Mouse (Mus musculus): ENCODE measurements around the gene Myrfl.
A peak's percentile ranks its signal among the peaks of the same experiment; 100 is the strongest.

Myrfl gene

DNA sequence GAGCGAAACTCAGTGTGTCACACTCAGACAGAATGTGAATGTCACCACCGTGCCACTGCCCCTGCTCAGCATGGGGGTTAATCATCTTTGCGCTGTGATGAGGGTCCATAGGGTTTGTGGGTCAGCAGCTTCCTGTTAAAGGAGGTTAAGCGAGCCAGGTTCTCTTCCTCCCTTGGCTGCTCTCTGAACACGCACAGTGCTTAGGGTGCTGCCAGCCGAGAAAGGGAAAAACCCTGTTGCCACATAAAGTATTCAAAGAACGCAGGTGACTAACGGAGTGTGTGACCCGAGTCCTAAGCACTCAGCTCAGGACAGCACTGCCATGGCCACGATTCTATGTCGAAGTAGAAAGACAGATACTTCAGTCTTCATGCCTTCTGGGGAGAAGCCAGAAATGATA lies 69.4 kb downstream of the Myrfl start:
- DNase-seq (ENCODE audit: low read depth): no peak

DNA sequence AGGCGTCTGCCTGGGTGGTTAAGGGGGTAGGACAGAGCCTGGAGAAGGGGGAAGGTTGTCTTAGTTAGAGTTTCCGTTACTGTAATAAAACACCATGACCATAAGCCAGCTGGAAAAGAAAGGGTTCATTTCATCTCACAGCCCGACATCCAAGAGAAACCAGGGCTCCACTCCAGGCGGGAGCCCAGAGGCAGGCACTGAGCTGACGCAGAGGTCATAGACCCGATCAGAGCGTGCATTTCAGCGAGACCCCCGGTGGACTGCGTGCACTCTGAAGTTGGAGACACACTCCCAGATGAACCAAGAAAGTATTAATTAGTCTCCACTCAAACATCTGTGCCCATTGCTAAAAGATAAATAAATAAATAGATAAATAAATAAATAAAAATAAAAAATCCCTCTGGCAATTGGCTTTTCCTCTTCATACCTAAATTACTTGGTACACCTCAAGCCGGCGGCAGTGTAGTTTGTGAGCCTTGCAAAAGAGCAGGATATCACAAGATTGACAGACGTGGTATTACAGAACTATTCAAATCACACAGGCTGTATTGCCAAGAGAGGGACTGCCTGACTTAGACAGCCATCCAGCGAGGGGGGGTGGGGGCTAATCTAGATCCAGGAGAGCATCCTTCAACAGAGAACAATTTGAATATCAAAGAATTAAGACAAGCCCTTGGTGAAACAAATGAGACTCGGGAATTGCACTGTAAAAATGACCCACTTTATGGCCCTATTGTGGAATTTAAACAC lies 81.2 kb downstream of the Myrfl start:
- DNase-seq (ENCODE audit: low read depth): no peak

DNA sequence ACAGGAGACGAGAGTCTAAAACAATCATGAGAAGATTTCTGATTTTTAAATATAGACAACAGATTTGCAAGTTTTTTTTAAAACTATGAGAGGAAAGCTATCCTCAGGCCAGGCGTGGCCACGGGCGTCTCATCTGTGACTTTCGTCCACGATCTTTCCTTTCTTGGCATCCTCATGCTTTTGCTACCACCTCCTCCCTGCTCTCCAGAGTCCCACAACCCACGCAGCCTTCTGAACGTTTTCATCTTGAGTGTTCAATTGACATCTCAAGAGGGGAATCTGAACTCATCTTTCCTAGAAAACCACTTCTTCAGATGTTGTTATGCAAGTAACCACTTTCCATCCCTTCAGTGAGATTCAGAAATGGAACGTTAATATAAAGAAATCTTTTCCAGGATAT lies 83.6 kb downstream of the Myrfl start:
- DNase-seq (ENCODE audit: low read depth): no peak

DNA sequence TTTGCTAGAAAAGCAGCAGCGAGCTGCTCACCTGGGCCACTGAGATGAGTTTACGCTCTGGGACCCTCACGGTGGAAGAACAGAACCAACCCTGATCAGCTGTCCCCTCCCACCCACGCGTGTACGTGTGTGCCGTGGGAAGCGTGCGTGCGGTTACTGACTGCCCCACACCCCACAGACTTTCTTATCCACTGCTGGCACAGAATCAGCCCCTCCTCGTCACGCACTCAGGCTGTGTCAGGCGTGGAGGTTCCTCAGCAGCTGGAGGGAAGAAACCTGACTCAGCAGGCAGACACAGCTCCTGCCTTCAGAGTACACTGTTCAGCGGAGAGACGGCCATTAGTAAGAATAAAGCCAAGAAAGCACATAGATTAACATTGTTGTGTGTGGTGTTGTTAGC lies 86.0 kb downstream of the Myrfl start:
- DNase-seq (ENCODE audit: low read depth): no peak

DNA sequence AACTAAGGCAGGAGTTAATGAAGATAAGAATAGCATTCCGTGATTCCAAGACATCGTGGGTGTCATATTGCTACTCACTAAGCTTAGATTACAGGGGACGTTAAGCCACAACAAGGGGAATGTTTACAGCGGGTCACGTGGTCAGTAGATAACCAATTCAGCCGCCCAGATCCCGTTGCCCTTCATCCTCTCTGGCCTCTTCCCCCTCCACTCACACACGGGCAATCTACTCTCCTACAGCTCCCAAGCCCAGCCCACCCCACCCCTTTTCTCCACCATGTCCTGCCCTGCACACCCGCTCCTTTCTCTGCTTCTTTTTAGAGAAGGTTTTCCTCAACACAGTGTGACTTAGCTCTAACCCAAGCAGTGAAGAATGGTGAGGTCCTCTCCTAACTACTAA lies 87.3 kb downstream of the Myrfl start:
- no peak for DNase-seq (ENCODE audit: low read depth)

DNA sequence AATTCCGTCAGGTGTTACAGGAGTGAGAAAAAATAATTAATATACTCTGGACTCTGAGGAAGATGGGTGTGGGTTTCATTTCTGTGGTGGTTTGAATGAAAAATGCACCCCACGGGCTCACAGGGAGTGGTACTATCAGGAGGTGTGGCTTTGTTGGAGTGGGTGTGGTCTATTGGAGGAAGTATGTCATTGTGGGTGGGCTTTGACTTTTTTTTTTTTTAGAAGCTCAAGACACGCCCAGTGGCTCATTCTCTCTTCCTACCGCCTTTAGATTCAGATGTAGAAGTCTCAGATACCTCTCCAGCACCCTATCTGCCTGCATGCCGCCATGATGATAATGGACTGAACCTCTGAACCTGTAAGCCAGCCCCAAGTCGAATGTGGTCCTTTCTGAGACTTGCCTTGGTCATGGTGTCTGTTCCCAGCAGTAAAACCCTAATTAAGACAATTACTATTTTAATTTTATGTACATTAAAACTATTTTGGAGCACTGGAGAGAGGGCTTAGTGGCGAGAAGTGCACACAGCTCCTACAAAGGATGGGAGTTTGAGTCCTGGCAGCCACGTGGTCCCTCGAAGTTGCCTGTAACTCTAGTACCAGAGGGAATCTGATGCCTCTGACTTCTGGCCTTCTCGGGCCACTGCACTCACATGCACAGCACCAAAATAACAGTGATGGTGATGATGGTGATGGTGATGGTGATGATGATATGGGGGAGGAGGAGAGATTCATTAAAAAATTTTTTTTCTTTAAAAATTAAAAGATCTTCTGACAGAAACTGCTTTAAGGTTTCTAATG lies 88.0 kb downstream of the Myrfl start:
- DNase-seq (ENCODE audit: low read depth): no peak

DNA sequence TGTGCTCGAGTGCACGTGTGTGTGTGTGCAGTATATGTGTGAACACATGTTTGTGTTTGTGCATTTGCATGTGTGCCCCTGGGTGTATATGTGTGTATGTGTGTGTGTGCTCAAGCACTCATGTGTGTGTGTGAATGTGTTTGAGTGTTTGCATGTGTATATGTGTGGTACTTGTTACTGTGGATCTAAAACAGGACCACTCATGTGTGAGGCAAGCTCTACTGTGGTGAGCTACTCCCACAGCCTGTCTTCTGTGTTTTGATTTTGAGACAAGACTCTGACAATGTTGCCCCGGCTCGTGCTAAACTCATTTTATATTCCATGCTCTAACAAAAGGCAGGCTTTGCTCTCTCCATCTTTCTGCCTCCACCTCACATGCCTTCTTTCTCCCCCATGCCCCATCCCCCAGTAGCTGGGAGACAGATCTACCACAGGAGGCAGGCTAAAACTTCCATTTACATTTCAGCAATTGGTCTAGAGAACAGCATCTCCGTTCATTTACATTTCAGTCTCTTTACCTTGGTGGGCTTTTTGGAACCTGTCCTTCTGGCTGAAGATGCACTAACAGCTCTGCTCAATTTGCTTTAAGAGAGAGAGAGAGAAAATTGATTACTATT lies 94.4 kb downstream of the Myrfl start:
- DNase-seq (ENCODE audit: low read depth): no peak

DNA sequence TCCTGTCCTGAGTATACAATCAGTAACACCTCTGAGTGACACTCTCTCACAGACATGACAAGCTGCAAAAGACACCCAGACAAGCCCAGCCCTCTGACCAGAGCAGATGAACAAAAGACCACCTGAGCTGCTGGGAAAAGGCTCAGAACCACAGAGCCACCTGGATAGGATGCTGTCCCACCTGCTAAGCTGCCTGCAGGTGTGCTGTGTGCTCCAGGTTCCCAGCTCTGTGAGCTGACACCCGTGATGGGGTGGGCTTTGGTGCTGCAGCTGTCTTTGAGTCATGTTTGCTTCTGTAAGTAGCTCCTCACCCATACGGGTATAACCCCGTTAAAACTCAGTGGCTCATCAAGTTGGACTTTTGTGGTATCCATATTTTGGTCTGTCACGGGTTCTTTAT lies 95.4 kb downstream of the Myrfl start:
- no peak for DNase-seq (ENCODE audit: low read depth)

DNA sequence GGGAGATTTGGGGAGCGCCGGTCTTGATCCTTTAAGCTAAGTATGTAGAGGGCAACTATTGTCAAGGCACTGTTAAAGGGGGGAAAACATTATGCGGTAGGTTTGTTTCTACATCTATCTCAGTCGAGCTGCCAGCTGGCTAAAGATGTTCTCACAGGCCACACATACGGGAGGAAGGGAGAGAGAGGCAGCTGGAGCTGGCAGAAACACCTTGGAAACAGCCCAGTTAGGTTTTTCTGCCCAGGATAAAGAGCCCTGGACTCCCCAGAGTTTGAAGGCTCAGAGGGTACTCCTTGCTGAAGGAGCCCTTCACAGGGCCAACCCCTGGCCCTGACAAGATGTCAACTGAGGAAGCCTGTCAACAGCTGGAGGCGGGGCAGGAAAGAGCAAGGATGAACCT lies 100.7 kb downstream of the Myrfl start:
- DNase-seq (ENCODE audit: low read depth): no peak

DNA sequence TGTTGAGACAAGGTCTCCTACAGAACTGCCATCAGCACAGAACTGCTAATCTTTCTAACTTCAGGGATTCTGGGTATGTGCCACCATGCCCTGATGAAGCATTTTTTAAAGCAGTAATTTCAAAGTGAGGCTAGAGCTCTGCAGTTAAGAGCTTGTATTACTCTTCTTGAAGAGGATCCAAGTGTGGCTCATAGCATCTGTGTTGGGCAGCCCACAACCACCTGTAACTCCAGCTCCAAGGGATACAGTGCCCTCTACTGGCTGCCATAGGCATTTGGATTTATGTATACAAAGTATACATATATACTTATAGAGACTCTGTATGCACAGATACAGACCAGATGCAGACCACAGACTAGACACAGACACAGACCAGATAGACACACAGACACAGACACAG lies 107.6 kb downstream of the Myrfl start:
- DNase-seq (ENCODE audit: low read depth): peak; percentile 48

DNA sequence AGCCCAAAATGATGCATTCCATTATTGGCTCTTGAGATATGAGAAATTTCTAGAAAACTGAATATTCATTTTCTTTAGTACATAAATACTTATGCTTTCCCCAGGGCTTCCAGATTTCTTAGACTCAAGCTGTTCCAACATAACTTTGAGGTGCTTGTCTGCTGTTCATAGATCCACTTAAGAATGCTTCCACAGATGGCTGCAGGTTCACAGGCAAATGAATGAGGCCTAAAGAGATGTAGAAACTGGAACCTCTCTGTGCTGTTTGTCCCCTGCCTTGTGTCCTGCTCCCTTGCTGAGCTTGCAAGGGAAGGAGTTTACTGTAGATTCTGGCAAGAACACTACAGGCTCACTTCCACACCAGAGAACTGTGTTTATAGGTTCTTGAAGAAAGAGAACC lies 108.3 kb downstream of the Myrfl start:
- DNase-seq (ENCODE audit: low read depth): no peak

DNA sequence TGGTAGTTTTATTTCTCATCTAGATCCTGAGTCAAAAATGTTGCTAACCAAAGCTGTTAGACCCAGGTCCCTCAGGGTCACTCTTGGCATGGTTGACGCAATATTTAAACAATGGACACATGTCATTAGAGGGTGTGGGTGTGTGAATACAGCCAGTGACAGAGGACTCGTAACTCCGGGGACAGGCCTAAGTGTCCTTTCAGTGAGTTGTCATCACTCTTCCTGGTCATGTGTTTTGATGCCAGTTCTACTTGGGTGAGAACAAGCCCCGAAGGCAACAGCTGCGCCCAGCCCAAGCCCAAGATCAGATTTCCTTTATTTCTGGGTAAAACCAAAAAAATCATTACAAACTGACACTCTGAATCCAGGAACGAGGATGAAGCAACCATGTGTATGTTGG lies 112.6 kb downstream of the Myrfl start:
- no peak for DNase-seq (ENCODE audit: low read depth)

DNA sequence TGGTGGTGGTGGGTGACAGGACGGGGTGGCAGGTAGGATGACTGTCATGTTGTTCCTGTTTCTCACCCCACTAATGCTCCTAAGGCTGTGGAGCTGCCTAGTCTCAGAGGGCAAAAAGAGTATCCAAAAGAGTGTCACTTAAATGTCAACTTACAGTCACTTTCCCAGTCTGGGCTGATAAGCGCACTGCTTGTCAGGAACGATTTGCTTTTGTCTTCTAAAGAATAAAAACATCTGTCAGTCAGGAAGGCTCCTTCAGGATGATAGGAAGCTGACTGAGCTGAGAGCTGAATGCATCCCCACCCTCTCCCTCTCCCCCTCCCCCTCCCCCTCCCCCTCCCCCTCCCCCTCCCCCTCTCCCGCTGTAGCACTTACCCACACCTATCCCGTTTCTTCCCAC lies 113.7 kb downstream of the Myrfl start:
- no peak for DNase-seq (ENCODE audit: low read depth)

DNA sequence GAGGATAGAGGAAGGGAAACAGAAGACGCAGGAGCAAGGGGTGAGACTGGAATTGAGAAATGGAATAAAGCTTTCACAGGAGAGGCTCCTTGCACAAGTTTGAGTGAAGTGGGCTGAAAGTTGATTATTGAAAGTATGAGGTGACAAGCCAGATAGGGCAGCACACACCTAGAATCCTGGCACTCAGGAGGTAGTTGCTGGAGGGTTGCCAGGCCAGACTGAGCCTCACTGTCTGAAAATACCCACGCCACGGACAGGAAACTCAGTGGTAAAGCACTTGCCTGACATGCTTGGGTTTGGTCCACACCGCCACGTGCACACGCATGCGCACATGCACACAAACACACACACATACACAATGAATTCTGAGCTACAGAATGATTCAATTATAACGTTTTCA lies 118.8 kb downstream of the Myrfl start:
- no peak for DNase-seq (ENCODE audit: low read depth)

DNA sequence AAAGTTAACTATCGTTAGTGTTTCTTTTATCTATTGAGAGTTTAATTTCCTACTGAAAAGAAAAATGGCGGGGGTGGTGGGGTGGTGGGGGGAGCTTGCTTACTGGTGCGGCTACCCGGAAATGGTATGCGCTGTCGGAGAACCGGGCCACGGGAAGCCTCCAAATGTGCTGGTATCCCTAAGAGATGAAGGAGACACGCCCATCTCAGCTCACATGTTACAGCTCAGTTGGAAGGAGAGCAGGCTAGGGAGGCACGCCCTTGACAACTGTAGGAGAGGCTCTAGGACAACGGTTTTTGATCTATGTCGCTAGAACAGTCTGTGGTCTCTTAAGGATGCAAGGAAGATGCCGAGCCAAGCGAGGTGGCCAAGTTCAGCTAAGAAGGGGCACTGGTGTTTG lies 119.9 kb downstream of the Myrfl start:
- no peak for DNase-seq (ENCODE audit: low read depth)

DNA sequence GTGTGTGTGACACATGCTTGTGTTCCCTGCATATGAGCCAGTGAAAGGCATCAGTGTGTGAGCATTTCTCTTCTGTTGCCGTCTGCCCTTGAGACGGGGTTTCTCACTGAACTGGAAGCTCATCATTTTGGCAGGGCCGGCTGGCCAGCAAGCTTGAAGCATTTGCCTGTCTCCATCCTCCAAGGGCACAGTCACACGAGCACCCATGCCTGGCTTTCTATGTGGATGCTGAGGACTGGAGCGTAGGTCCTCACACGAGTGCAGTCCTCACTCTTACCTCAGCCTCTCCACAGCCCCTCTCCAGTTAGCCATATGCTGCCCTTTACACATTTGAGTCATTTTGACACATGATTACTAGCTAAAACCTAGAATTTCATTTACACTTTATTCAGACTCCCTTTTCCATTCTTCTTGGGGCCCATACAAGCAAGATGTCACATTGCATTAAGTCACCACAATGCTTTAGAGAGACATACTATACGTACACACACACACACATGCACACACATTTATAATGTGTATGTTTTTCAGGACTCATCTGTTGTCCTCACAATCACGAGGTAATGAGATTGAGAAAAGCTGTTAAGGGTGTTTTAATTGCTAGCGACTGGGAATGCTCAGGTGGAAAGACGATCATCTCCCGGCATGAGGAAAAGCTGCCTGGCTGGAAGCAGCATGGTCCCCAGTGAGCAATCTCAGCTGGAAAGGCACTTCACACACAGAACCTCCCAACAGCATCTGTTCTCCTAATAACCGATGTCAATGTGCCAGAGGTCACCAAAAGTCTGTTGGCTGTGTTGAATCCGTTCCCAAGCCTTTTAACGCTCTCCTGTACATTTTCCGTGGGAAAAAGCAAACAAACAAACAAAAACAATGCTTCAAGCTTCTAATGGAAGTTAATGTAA lies 122.6 kb downstream of the Myrfl start:
- DNase-seq (ENCODE audit: low read depth): no peak

DNA sequence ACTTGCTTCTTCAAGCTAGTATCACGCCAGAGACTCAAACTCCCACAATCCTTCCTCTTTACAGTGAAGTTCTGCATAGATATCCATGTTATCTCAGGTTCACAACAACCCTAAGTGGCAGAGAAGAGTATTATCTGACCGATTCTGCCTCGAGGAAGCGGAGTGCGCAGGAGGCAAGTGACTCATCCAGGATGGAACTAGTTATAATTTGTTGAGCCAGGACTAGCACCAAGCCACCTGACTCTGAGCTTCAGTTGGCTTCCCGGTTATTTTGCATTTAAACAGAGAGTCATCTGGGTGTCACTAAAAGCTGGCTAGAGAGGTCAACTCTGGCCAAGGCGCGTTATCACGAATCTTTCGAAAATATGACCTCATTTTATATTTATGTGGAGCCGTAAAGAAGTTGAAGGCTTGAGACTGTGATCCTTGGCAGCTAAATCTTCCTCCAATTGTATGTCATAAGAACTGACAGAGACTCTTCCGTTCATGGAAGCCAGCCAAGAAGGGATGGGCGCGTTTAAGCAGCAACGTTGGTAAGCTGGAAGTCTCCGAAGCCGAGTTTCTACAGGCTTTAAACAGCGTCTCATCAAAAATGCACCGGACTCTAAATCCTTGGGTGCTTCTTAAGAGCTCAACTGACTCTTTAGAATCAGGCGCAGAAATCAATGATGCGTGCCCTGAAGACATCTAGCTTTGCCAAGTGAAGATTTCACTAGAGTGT lies 125.3 kb downstream of the Myrfl start:
- DNase-seq (ENCODE audit: low read depth): no peak

DNA sequence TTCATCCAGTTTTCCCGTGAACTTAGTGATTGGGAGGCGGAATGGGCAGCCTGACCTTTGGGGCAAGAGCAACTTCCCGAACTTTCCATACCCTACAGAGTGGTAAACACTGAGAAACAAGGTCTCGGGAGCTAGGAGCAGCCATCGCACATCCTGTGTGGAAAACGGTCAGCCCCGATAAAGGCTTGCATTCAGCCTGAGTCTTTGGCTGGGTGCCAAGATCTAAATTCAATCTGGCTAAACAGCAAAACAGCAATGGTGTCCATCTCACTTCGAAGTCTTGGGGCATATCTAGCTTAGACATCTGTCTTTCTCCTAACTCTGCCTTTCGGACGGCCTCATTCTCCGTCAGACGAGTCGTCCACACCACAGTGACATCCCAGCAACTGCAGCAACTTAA lies 128.1 kb downstream of the Myrfl start:
- DNase-seq (ENCODE audit: low read depth): peak; percentile 4

DNA sequence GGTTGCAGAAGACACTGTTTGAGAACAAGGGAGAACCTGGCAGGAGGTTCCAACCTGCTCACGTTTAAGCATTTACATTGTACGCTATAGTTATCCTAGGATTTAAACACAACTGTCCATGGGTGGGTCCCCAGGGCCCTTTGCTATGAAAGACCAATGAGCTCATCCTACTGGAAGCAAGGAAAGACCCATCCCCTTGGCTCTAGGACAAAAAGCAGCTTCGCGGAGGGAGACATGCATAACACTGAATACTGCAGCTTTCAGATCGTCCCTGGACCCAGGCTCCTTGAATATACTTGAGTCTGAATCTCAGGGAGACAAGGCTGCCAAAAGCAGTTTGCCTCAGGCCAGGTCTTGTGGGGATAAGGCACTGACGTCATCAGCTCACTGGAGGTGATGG lies 130.2 kb downstream of the Myrfl start:
- no peak for DNase-seq (ENCODE audit: low read depth)

DNA sequence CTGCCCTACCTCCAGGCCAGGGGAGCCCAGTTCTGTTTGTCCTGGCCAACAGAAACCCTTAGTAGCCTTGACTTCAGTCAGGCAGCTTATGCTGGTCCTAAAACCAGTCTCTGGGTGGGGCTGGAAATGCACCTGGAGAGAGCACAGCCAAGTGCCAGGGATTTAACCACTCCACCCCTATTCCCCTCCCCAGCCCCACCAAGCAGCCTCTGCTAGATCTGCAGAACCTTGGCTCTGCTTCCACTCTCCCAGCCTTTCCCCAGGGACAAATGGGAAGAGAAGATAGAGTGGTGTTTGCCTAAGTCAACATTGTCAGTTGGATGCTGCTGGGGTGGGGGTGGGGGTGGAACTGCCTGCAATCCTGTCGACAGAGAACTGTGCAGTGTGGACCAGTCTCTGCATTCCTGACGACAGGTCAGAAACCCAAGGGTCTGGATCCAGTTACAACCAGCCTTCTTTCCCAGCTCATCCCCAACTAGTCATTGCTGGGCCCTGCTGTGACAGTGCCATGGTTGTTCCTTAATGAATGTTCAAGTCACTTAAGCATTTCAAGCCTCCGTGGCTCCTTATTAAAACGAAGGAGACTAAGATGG lies 135.1 kb downstream of the Myrfl start:
- DNase-seq (ENCODE audit: low read depth): no peak

DNA sequence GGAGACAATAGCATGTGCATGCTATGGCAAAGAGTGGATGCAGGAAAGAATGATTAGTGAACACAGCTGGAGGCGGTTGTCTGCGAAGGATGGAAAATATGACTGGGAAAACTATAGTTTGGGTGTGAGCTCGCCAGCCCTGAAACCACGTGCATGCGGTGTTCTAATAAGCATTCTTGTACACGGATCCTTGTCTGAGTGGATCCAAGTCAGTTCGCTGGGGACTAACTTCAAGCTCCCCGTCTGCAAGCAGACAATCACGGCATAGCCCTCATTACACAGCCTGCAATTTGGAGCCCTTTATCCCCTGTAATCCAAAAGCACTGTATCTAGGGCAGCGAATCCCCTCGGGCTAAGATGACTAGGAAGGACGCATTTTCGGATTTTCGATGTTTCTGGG lies 136.2 kb downstream of the Myrfl start:
- DNase-seq (ENCODE audit: low read depth): no peak
